Mouse (Mus musculus) adrenal gland, postnatal 25 days (tissue): ENCODE results near the gene Rac1. TPM values are rescaled to one million over a fixed set of nuclear protein-coding genes. Genes with fewer than 3 reads are reported as not detected.
"Not testable (repeated sequence)": the region's sequence is repeated elsewhere in the genome, so short reads cannot be mapped to it uniquely, and the experiment has no call there.

Source experiments
- DNase-seq: peaks from one replicate; pipeline ENCODE4 v3.0.0; 2021; ENCODE audit warnings: mixed read lengths
- total RNA-seq: library from RNA; stranded (reverse); gene quantifications from 2 replicates; pipeline ENCODE4 v1.2.3, GENCODE M21; 2021

The Rac1 gene
- total RNA-seq, 1 experiment from 2014 or later, result 372 TPM

GRCm38 (mm10) chr5:143525454-143526225 lies 2.2 kb downstream of the Rac1 start:
- DNase-seq, result no peak

- DNase-seq, result no peak
These were observed 5.0 kb downstream of the Rac1 start for GRCm38 (mm10) chr5:143522882-143523281.

- DNase-seq, result no peak
These were observed 7.4 kb downstream of the Rac1 start for GRCm38 (mm10) chr5:143520415-143520814.

GRCm38 (mm10) chr5:143518045-143518591 lies 9.7 kb downstream of the Rac1 start:
- no peak for DNase-seq

- DNase-seq, result no peak
These were observed 10.4 kb downstream of the Rac1 start for GRCm38 (mm10) chr5:143517436-143517835.

- DNase-seq, result no peak
These were observed 10.8 kb downstream of the Rac1 start for GRCm38 (mm10) chr5:143517005-143517404.

GRCm38 (mm10) chr5:143514878-143515277 lies 13.0 kb downstream of the Rac1 start:
- no peak for DNase-seq

GRCm38 (mm10) chr5:143512305-143512704 lies 15.5 kb downstream of the Rac1 start:
- no peak for DNase-seq

GRCm38 (mm10) chr5:143511577-143511976 lies 16.3 kb downstream of the Rac1 start:
- DNase-seq, result no peak

GRCm38 (mm10) chr5:143509737-143510136 lies 18.1 kb downstream of the Rac1 start:
- no peak for DNase-seq

GRCm38 (mm10) chr5:143509294-143509693 lies 18.5 kb downstream of the Rac1 start:
- DNase-seq, result no peak

GRCm38 (mm10) chr5:143505545-143505944 lies 22.3 kb downstream of the Rac1 start:
- no peak for DNase-seq

GRCm38 (mm10) chr5:143505056-143505455 lies 22.8 kb downstream of the Rac1 start:
- no peak for DNase-seq

- DNase-seq, result no peak
These were observed 23.4 kb downstream of the Rac1 start for GRCm38 (mm10) chr5:143504453-143504852.

GRCm38 (mm10) chr5:143503740-143504139 lies 24.1 kb downstream of the Rac1 start:
- no peak for DNase-seq

- DNase-seq, result no peak
These were observed 24.8 kb downstream of the Rac1 start for GRCm38 (mm10) chr5:143502899-143503557.

- DNase-seq, result no peak
These were observed 26.2 kb downstream of the Rac1 start for GRCm38 (mm10) chr5:143501649-143502048.

- no peak for DNase-seq
These were observed 26.7 kb downstream of the Rac1 start for GRCm38 (mm10) chr5:143501140-143501539.

GRCm38 (mm10) chr5:143500711-143501110 lies 27.1 kb downstream of the Rac1 start:
- DNase-seq, result not testable (repeated sequence)

GRCm38 (mm10) chr5:143499686-143500085 lies 28.1 kb downstream of the Rac1 start:
- DNase-seq, result no peak

GRCm38 (mm10) chr5:143499197-143499596 lies 28.6 kb downstream of the Rac1 start:
- DNase-seq, result no peak

GRCm38 (mm10) chr5:143497451-143497850 lies 30.4 kb downstream of the Rac1 start:
- no peak for DNase-seq

- DNase-seq, result no peak
These were observed 32.1 kb downstream of the Rac1 start for GRCm38 (mm10) chr5:143495708-143496107.

GRCm38 (mm10) chr5:143493163-143493562 lies 34.7 kb downstream of the Rac1 start:
- DNase-seq, result no peak
